Mouse (Mus musculus) ovary, adult 18-20 months (tissue): Measurements from ENCODE around the gene Ptprh.
A peak's percentile ranks its signal among the peaks of the same experiment; 100 is the strongest.

Experiments used
- DNase-seq: peaks from one replicate; pipeline ENCODE4 v3.0.0; 2022; ENCODE audit warnings: low spot score, mixed read lengths

Ptprh gene

GRCm38 (mm10) chr7:4523205-4524130 lies 80.4 kb downstream of the Ptprh start:
- no peak for DNase-seq

- peak; percentile 54 for DNase-seq
These were observed 81.5 kb downstream of the Ptprh start for GRCm38 (mm10) chr7:4522292-4522691.

- DNase-seq = no peak
These were observed 82.4 kb downstream of the Ptprh start for GRCm38 (mm10) chr7:4521231-4522003.

- DNase-seq = no peak
These were observed 85.4 kb downstream of the Ptprh start for GRCm38 (mm10) chr7:4518487-4518886.

GRCm38 (mm10) chr7:4516332-4517050 lies 87.3 kb downstream of the Ptprh start, which contains the start of gene Tnnt1:
TSS of gene Tnnt1 (minus strand) at chr7:4516382.
- peak; percentile 57 for DNase-seq

GRCm38 (mm10) chr7:4515853-4516252 lies 88.0 kb downstream of the Ptprh start:
- DNase-seq = no peak

GRCm38 (mm10) chr7:4513829-4514712 lies 89.8 kb downstream of the Ptprh start:
- DNase-seq = peak; percentile 46

GRCm38 (mm10) chr7:4513236-4513635 lies 90.6 kb downstream of the Ptprh start:
- no peak for DNase-seq

GRCm38 (mm10) chr7:4511489-4512224 lies 92.2 kb downstream of the Ptprh start:
- DNase-seq = no peak

GRCm38 (mm10) chr7:4509863-4510608 lies 93.8 kb downstream of the Ptprh start:
- no peak for DNase-seq

GRCm38 (mm10) chr7:4508739-4509116 lies 95.1 kb downstream of the Ptprh start:
- no peak for DNase-seq

- DNase-seq = no peak
These were observed 95.6 kb downstream of the Ptprh start for GRCm38 (mm10) chr7:4508062-4508738.

GRCm38 (mm10) chr7:4507220-4507619 lies 96.6 kb downstream of the Ptprh start:
- DNase-seq = no peak

- no peak for DNase-seq
These were observed 99.0 kb downstream of the Ptprh start for GRCm38 (mm10) chr7:4504646-4505435.

- no peak for DNase-seq
These were observed 100.0 kb downstream of the Ptprh start for GRCm38 (mm10) chr7:4503858-4504257.

- DNase-seq = no peak
These were observed 100.7 kb downstream of the Ptprh start for GRCm38 (mm10) chr7:4503100-4503499.

- peak; percentile 40 for DNase-seq
These were observed 101.3 kb downstream of the Ptprh start for GRCm38 (mm10) chr7:4502421-4503090.
